In the genomic region with DNA sequence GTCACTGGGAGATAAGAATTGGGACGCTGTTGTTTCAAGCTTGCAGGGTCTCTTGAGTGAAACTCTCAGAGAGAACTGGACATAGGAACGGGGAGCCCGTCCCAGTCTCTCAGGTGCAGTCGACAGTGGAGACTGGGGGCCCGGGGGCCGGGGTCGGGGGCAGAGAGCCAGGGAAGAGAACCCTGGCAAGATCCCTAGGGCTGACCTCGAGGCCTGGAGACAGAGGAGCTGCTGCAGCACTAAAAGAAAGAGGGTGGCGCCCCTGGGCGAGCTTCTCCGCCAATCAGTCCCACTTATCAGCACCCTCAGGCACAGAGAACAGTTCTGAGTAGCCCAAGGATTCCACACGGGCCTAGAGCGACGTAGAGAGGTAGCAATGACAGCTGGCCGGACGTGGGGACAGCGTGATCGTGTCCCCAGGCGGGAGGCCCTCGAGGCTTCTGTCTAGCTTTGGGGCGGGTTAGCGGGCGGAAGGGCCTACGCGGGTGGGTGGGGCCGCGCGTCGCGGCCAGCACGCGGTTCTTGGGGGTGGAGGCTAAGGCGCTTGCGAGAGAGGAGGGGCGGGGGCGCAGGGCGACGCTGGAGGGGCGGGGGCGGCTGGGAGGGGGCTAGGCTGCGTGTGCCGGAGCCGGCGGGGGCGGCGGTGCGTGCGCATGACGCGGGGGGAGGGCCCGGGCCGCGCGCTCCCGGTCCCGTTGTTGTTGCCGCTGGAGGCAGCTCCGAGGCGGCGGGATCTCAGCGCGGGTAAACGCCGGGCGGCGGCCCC, we compare ENCODE assay signal across 1 mouse cellular context.
TF ChIP-seq lines count a peak whose summit lies in the region.

No protein-coding gene starts in this region.

TF ChIP-seq in C2C12, 6 proteins besides CTCF, POLR2A, EP300 and RAD21:
- TF ChIP-seq FOSL1 (IDR thresholded peaks at IDR 0.05; ENCODE audit: insufficient read depth, low read length, poor library complexity, severe bottlenecking) (no peak), MAX (IDR thresholded peaks at IDR 0.05) (peak; percentile 72), MYOD1 (IDR thresholded peaks at IDR 0.05; ENCODE audit: control insufficient read depth, insufficient read length, low read depth) (no peak)
